Mouse (Mus musculus) liver, embryonic 14.5 days (tissue): ENCODE measurements at regions not wholly inside any gene's neighbourhood (a gene's known extent, or its start where the extent isn't known, plus 50 kb on each side); places are given as distances from the start of the nearest gene placed in this dataset.

ENCODE experiments used
- ATAC-seq: fragments of 200-750 bp; cut with Nextera tagmentation; 2 replicates; pipeline ENCODE4 v1.8.0; 2017; ENCODE audit warnings: moderate number of reproducible peaks, mild to moderate bottlenecking, moderate library complexity; ENCODE audit not compliant: insufficient read depth
- DNase-seq, 3 experiments: peaks; one replicate each; pipeline ENCODE4 v3.0.0-alpha.2; 2012 to 2013; ENCODE audit warnings: low read depth in 3 of 3, low spot score in 3 of 3
- H3K27ac ChIP-seq: fragments of 300-500 bp; sonication (generic); 2 replicates; pipeline ENCODE4 v1.5.1; 2014; ENCODE audit warnings: moderate library complexity, mild to moderate bottlenecking, control low read depth, inconsistent platforms
- H3K27me3 ChIP-seq: fragments of 300-500 bp; sonication (generic); 2 replicates; pipeline ENCODE4 v1.6.1; 2014; ENCODE audit warnings: mild to moderate bottlenecking, low read length, moderate library complexity; ENCODE audit not compliant: control insufficient read depth, insufficient read depth
- H3K36me3 ChIP-seq: fragments of 300-500 bp; sonication (generic); replicated peaks from 2 replicates; pipeline ENCODE4 v1.6.1; 2014; ENCODE audit warnings: low read depth; ENCODE audit not compliant: control insufficient read depth, insufficient read depth
- H3K4me1 ChIP-seq, 2 experiments: fragments of 200-500 bp in 1 of 2; fragments of 300-500 bp in 1 of 2; sonication (generic) in 1 of 2; replicated peaks; 2 replicates each; pipeline ENCODE4 v1.6.1; 2012 to 2014; ENCODE audit warnings: antibody characterized with exemption in 1 of 2, inconsistent platforms in 1 of 2, low read length in 1 of 2; ENCODE audit not compliant: control insufficient read depth in 2 of 2, insufficient read depth in 2 of 2
- H3K4me2 ChIP-seq: fragments of 300-500 bp; sonication (generic); 2 replicates; pipeline ENCODE4 v1.6.1; 2014; ENCODE audit warnings: low read depth, mild to moderate bottlenecking, control low read depth, moderate library complexity
- H3K4me3 ChIP-seq, 2 experiments: fragments of 200-500 bp in 1 of 2; fragments of 300-500 bp in 1 of 2; sonication (generic) in 1 of 2; 2 replicates each; pipeline ENCODE4 v1.5.1; 2012 to 2014; ENCODE audit warnings: low read depth in 2 of 2, low read length in 2 of 2, mild to moderate bottlenecking in 2 of 2, control low read depth in 1 of 2, inconsistent platforms in 1 of 2, moderate library complexity in 1 of 2; ENCODE audit not compliant: insufficient read depth in 1 of 2
- H3K9ac ChIP-seq: fragments of 300-500 bp; sonication (generic); replicated peaks from 2 replicates; pipeline ENCODE4 v1.6.1; 2014; ENCODE audit warnings: mild to moderate bottlenecking, control low read depth, moderate library complexity
- H3K9me3 ChIP-seq: fragments of 300-500 bp; sonication (generic); 2 replicates; pipeline ENCODE4 v1.6.1; 2016; ENCODE audit warnings: low read length, mixed read lengths; ENCODE audit not compliant: control insufficient read depth
- CTCF ChIP-seq: IDR thresholded peaks from 2 replicates; pipeline ENCODE4 v1.5.1; 2016; ENCODE audit warnings: antibody characterized with exemption, low read depth, control low read depth
- EP300 ChIP-seq: IDR thresholded peaks from 2 replicates; pipeline ENCODE4 v1.6.1; 2016; ENCODE audit warnings: antibody characterized with exemption, low read depth
- WGBS: fragments of 180-500 bp; shearing (Covaris S2); extraction: QIAGEN DNeasy Blood & Tissue Kit; methylation state at CpG from one replicate; pipeline ENCODE4 v1.1.7; 2014; ENCODE audit not compliant: insufficient replicate concordance; 5-methylcytosine and 5-hydroxymethylcytosine counted together

DNA sequence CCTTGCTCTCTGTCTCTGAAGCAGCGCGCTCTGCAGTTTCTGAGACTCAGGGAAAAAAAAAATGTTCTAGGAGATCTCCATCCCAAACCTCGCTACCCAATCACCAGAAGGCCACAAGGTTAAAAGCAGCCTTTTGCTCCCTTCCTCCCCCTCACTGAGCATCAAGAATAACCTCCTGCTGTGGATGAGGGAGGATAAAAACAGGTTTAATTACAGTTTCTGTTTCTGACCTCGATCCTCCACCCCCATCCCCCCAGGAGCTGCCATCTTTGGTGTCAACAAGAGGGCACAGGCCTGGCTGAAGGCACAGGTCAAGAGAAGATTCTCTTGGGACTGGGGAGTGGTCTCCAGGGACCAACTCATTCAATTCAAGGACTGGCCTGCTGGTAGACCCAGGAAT lies 613.0 kb upstream of the Adam5 start:
- H3K36me3 ChIP-seq = no peaks in the 10 kb centered on the region

DNA sequence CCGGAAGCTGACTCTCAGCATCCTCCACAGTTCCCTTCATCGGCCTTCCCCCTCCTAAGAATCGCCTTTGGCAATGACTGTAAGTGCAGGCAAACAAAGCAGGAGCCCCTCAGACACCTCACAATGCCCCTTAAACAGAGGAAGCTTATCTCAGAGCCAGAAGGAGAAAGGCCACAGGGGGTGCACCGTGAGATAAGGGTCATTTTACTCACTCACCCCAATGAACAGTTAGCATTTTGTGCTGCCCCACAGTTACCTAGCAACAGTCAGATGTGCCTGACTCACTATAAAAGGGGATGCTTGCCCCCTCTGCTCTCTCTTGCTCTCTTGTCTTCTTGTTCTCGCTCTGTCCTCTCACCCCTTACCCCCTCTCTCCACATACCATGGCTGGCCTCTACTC lies 606.4 kb upstream of the Adam5 start:
- Histone ChIP-seq H3K36me3 (no peaks in the 10 kb centered on the region), H3K27ac (no peak overlapping the region), H3K27me3 (no peaks in the 10 kb centered on the region), H3K9me3 (no peaks in the 10 kb centered on the region), H3K4me3 (no peak overlapping the region), H3K4me2 (no peak overlapping the region), H3K9ac (no peak overlapping the region), H3K4me1 (peaks cover 0 to 2% of the 10 kb centered on the region in 2 experiments; a peak in 2 of 4 replicates)
- DNase-seq (no peak), ATAC-seq (no peak)
- 13% methylated on average over 5 of the region's 5 CpGs for WGBS
- no peak for TF ChIP-seq CTCF
- no peak for TF ChIP-seq EP300

More for the DNA sequence above, 613.0 kb upstream of the Adam5 start:
- Histone ChIP-seq H3K9ac (no peak overlapping the region), H3K9me3 (no peaks in the 10 kb centered on the region), H3K27ac (no peak overlapping the region), H3K4me3 (no peak overlapping the region), H3K4me2 (no peak overlapping the region), H3K4me1 (no peaks in the 10 kb centered on the region; a peak in 1 of 4 replicates), H3K27me3 (no peaks in the 10 kb centered on the region; the same call in 1 of the 2 replicates)
- TF ChIP-seq CTCF = no peak
- TF ChIP-seq EP300 = no peak
- 54% methylated on average over 4 of the region's 4 CpGs for WGBS
- ATAC-seq (no peak), DNase-seq (no peak)

DNA sequence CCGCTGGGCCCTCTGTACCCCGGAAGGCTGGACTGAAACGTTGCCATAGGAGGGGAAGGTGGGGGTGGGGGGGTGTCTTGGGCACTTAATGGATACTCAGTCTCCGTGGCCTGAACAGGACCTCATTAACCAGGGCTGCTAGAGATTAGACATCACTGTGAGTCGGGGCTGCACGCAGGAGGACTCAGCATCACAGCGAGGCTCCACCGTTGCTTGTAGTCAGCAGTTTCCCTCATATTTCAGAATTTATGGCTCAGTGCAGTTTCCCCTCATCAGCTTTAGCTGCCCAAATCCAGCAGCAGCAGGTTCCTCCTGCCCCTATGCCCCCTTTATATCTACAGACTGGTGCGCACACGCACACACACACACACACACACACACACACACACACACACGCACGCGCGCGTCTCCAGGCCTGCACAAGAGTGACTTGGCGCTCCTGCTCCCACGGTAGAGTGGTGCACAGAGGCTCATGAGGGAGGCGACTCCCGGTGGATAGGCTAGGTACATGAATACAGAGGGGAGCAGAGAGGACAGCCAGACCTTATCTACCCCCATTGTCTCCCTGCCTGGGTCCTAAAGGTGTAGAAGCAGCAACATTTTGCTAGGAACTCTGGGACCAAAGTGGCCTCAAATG lies 605.8 kb upstream of the Adam5 start:
- 51% methylated on average over 19 of the region's 19 CpGs for WGBS
- Histone ChIP-seq H3K36me3 (no peaks in the 10 kb centered on the region), H3K27ac (no peak overlapping the region), H3K9ac (no peak overlapping the region), H3K4me2 (no peak overlapping the region), H3K9me3 (no peaks in the 10 kb centered on the region), H3K4me1 (peaks cover 0 to 2% of the 10 kb centered on the region in 2 experiments; a peak in 2 of 4 replicates), H3K4me3 (no peak overlapping the region), H3K27me3 (no peaks in the 10 kb centered on the region)
- DNase-seq = no peak
- TF ChIP-seq EP300 (no peak), CTCF (no peak)
- no peak for ATAC-seq

DNA sequence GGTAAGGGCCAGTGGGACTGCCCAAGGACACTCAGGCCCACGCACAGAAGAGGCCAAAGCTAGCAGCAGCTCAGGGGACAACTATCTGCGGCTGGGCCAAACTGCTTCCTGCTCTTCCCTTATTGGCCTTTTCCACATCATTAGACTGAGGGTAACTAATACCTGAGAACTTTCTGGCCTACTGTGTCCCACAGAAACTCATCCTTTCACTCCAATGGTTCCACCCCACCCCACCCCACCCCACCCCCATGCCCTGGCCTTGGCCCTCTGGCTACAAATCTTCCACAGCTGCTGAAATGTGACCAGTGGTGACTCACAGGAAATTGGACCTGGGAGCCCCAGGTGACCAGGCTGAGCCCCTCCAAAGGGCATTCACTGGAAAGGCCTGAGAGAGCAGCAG lies 604.6 kb upstream of the Adam5 start:
- H3K27ac ChIP-seq = no peak overlapping the region
- ATAC-seq = no peak
- DNase-seq = no peak
- no peaks in the 10 kb centered on the region for H3K9me3 ChIP-seq
- 49% methylated on average over 2 of the region's 2 CpGs for WGBS
- no peaks in the 10 kb centered on the region for H3K27me3 ChIP-seq
- no peak overlapping the region for H3K4me2 ChIP-seq
- no peaks in the 10 kb centered on the region for H3K36me3 ChIP-seq
- no peak overlapping the region for H3K9ac ChIP-seq
- H3K4me1 ChIP-seq = peaks cover 0 to 2% of the 10 kb centered on the region in 2 experiments; a peak in 2 of 4 replicates
- TF ChIP-seq CTCF (no peak), EP300 (no peak)
- H3K4me3 ChIP-seq = no peak overlapping the region

DNA sequence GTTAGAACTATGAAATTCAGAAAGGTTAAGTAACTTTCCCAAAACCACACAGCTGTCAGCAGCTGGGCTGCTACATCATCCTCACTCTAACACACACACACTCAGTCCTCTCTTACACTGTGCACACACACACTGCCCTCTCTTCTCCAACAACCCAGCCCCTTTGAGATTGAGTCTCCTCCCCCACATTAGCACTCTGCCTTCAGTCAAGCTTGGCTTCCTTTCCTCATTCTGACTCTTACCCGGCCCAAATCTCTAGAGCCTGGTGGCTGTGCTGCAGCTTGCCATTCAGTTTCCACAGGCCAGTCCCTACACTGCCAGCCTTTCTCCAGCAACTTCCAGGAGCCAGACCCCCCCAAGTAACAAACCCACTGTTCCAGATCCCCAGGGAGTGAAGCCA lies 602.0 kb upstream of the Adam5 start:
- no peaks in the 10 kb centered on the region for H3K27me3 ChIP-seq
- no peak overlapping the region for H3K9ac ChIP-seq
- H3K4me3 ChIP-seq = no peak overlapping the region
- H3K9me3 ChIP-seq = no peaks in the 10 kb centered on the region
- no peak overlapping the region for H3K4me2 ChIP-seq
- no peaks in the 10 kb centered on the region for H3K36me3 ChIP-seq
- 50% methylated on average over 1 of the region's 1 CpGs for WGBS
- H3K4me1 ChIP-seq = peaks cover 0 to 2% of the 10 kb centered on the region in 2 experiments; a peak in 2 of 4 replicates
- DNase-seq (no peak), ATAC-seq (no peak)
- no peak overlapping the region for H3K27ac ChIP-seq
- no peak for TF ChIP-seq EP300
- no peak for TF ChIP-seq CTCF
